8 mouse cellular contexts compared by ENCODE assay signal in the genomic region with DNA sequence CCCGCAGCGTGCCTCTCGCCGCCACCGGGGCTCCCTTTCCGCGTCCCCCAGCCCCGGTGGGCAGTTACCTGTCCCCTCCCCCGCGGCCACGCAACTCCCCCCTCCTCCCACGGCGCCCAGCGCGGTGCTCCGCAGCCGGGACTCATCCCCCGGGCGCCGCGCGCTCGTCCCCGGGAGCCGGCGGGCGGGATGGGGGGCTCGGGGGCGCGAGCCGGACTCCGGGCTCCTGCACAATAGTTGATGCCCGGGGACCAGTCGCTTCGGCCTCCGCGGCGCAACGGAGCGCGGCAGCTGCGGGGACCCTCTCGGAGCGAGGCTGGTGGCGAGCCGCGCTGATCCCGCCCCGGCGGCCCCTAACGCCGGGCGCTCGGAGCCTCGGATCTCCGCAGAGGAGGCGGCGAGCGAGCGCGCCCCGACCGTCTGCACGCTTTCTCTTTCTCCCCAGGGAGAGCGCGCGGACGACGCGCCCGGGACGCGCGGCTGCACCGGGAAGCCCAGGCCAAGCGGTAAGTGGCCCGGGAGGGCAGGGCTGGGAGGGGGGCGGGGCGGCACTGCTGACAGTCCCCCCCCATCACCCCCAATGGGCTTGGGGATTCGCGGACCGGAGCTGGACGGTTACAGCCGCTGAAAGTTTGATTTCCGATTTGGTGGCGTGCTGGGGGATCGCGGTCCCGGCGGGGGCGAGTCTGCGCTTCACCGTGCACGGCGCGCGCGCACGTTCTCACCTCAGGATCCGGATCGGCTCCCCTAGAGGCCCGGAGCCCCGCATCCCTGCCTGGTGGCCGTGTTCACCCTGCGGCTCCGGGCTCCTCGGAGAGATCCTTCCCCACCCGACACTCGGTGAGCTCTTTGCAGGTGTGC. TPM values are rescaled to one million over a fixed set of nuclear protein-coding genes. Genes with fewer than 3 reads are reported as not detected.
A peak's percentile ranks its signal among the peaks of the same experiment; 100 is the strongest.
DNase-seq lines count a peak whose midpoint lies in the region; ATAC-seq lines count a peak whose summit lies in the region.

No protein-coding gene starts in this region.

- H3K4me1 ChIP-seq in intestine, embryonic 14.5 days (replicated peaks; ENCODE audit: control insufficient read depth, insufficient read depth, low read length): peaks cover 29% of the 10 kb centered on the region
- H3K4me1 ChIP-seq in megakaryocyte, embryonic 14.5 days: peaks cover 68% of the 10 kb centered on the region

- under 1% methylated on average over 88 of the region's 109 CpGs for WGBS in intestine, embryonic 14.5 days

- ATAC-seq in common myeloid progenitor, adult 5-6 weeks (replicated peaks; ENCODE audit: low read depth, poor library complexity, severe bottlenecking): peak; percentile 46
- peak; percentile 59 for ATAC-seq in intestine, embryonic 14.5 days (replicated peaks; ENCODE audit: low FRiP score, low TSS enrichment, low read depth)

- intact Hi-C loops in left cerebral cortex, postnatal 10 days (cut with DNase I): loop anchor here (5.0 to 10.0 kb wide), 4 partner anchors 62 to 302 kb away; no protein-coding TSS in a partner anchor

- peak overlapping the region; percentile 98 for H3K27ac ChIP-seq in intestine, embryonic 14.5 days (ENCODE audit: low read depth)

- no peaks in the 10 kb centered on the region for H3K27me3 ChIP-seq in intestine, embryonic 14.5 days (replicated peaks; ENCODE audit: control insufficient read depth, insufficient read depth, low read length)
- peaks cover 2% of the 10 kb centered on the region for H3K27me3 ChIP-seq in megakaryocyte, embryonic 14.5 days (replicated peaks)

- H3K4me3 ChIP-seq in intestine, embryonic 14.5 days (ENCODE audit: low read depth, low read length): peak overlapping the region; percentile 74
- H3K4me3 ChIP-seq in megakaryocyte, embryonic 14.5 days (replicated peaks): peak overlapping the region; percentile 96

- peak overlapping the region; percentile 94 for H3K9ac ChIP-seq in intestine, embryonic 14.5 days (ENCODE audit: low read length)

- no peaks in the 10 kb centered on the region for H3K9me3 ChIP-seq in intestine, embryonic 14.5 days (ENCODE audit: control insufficient read depth, low read length)
- no peaks in the 10 kb centered on the region for H3K9me3 ChIP-seq in megakaryocyte, embryonic 14.5 days

- peak overlapping the region; percentile 75 for H3K4me2 ChIP-seq in intestine, embryonic 14.5 days (ENCODE audit: low read length)

- DNase-seq in T-cell, adult 2 months (ENCODE audit: low spot score): peak; percentile 76
- peak; percentile 59 for DNase-seq in gastrocnemius, postnatal 25 days
- peak; percentile 90 for DNase-seq in intestine, embryonic 14.5 days (ENCODE audit: low spot score)
- DNase-seq in left cerebral cortex, postnatal 10 days (ENCODE audit: extremely low spot score in 1 of 2, low spot score in 2 of 2): peak; percentile 40 to 86
- peak; percentile 83 to 85 for DNase-seq in right cerebral cortex, postnatal 10 days (ENCODE audit: low spot score in 2 of 2)
- DNase-seq in urinary bladder, postnatal 25 days (ENCODE audit: low spot score): peak; percentile 61

- H3K36me3 ChIP-seq in intestine, embryonic 14.5 days (ENCODE audit: control insufficient read depth, insufficient read depth, low read length): no peaks in the 10 kb centered on the region
- no peaks in the 10 kb centered on the region for H3K36me3 ChIP-seq in megakaryocyte, embryonic 14.5 days (replicated peaks; ENCODE audit: low read length)

RNA-seq across cellular contexts. Expression of gene Sipa1l1, which starts 0.7 kb away (rescaled TPM):
- 41.3 and 47.9 TPM in 2 replicates for total RNA-seq in common myeloid progenitor, adult 5-6 weeks (2017)
- 10 to 100 TPM in 1 of 2 experiments, 1 to 10 TPM in 1; 8.5 to 10.0 TPM for total RNA-seq in gastrocnemius, postnatal 25 days (2021)
- polyA plus RNA-seq in intestine, embryonic 14.5 days (2014; fragmentation: Nextera tagmentation; extraction: Ambion mirVana): 41.6 and 43.0 TPM in 2 replicates
- total RNA-seq in left cerebral cortex, postnatal 10 days (2021): 100 to 1,000 TPM; 129 to 135 TPM
- 9.3 and 12.0 TPM in 2 replicates for polyA plus RNA-seq in megakaryocyte, embryonic 14.5 days (2012; ENCODE audit: insufficient read depth, low replicate concordance)

Comparison
In these comparisons a context has a peak if more than half of its experiments do, and no peak if none do; other contexts are left out.
1. Peak in every context shown above with its lines: DNase-seq, ATAC-seq, H3K4me3 ChIP-seq and H3K27ac ChIP-seq.